Mouse (Mus musculus): Measurements from ENCODE around the gene Gabrr3. TPM values are rescaled to one million over a fixed set of nuclear protein-coding genes. Genes with fewer than 3 reads are reported as not detected.
A peak's percentile ranks its signal among the peaks of the same experiment; 100 is the strongest.

Gabrr3 gene
- polyA plus RNA-seq, 1 experiment from 2014 or later, result not detected

DNA sequence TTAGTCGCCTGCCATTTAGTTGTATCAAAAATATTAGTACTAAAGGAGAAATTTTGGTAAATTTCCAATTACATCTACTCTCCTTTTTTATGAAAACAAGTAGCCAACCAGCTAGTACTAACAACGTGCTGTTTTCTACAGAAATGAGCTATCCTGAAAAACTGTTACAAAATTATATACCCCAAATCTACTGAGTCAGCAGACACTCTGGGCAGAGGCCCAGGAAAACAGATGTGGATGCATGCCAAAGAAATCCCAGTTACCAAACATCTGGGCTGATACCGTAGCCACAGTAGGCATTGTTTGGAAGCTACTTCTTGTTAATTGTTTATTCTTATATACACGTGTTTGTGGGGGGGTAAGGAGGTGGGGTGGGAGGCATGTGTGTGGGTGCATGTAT lies 6.3 kb downstream of the Gabrr3 start:
- 73% methylated on average over 4 of the region's 4 CpGs for WGBS
- no peak overlapping the region for H3K27ac ChIP-seq (ENCODE audit: low read depth, low read length)
- H3K9ac ChIP-seq (ENCODE audit: low read length), result no peak overlapping the region
- no peaks in the 10 kb centered on the region for H3K4me1 ChIP-seq (ENCODE audit: control insufficient read depth, insufficient read depth, low read length)
- H3K4me2 ChIP-seq (ENCODE audit: low read depth), result no peak overlapping the region
- H3K4me3 ChIP-seq (ENCODE audit: low read depth, low read length), result no peak overlapping the region
- ATAC-seq (ENCODE audit: insufficient read depth, low FRiP score, low TSS enrichment) (no peak), DNase-seq (ENCODE audit: low spot score) (no peak)
- H3K9me3 ChIP-seq (ENCODE audit: control insufficient read depth, low read length), result no peaks in the 10 kb centered on the region
- H3K27me3 ChIP-seq (ENCODE audit: control insufficient read depth, insufficient read depth, low read length), result no peaks in the 10 kb centered on the region
- H3K36me3 ChIP-seq (ENCODE audit: control insufficient read depth, insufficient read depth, low read length), result no peaks in the 10 kb centered on the region

DNA sequence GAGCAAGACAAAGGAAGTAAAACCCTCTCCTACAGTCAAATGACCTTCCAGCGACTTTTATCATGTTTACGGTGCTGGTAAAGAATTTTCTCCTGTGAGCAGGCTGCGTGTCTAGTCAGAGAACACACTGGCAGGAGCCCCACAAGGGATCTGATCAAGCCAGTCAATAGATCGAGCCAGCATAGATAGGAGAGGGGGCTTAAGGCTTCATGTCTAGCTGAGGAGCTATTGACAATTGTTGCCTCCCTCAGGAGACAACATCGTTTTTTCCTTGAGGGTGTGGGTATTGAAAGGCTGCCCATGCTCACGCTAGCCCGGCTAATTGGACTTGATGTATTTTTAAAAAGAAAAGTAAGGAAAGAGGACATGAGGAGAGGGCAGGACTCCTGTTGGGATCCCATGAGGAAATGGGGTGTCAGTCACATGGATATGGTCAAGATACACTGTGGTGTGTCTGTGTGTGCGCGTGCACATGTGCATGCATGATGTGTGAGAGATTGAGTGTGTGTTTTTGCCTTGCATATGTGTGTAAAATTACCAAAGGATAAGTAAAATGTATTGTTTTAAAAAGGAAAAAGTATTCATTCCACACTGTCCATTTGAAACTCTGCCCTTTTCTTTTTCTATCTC lies 13.2 kb downstream of the Gabrr3 start:
- Histone ChIP-seq H3K9ac (ENCODE audit: low read length) (no peak overlapping the region), H3K27ac (ENCODE audit: low read depth, low read length) (no peak overlapping the region), H3K4me3 (ENCODE audit: low read depth, low read length) (no peak overlapping the region), H3K4me2 (ENCODE audit: low read depth) (no peak overlapping the region), H3K36me3 (ENCODE audit: control insufficient read depth, insufficient read depth, low read length) (no peaks in the 10 kb centered on the region), H3K27me3 (ENCODE audit: control insufficient read depth, insufficient read depth, low read length) (no peaks in the 10 kb centered on the region), H3K4me1 (ENCODE audit: control insufficient read depth, insufficient read depth, low read length) (no peaks in the 10 kb centered on the region), H3K9me3 (ENCODE audit: control insufficient read depth, low read length) (no peaks in the 10 kb centered on the region)
- WGBS, result 57% methylated on average over 9 of the region's 9 CpGs
- ATAC-seq (ENCODE audit: insufficient read depth, low FRiP score, low TSS enrichment) (0 out of 2 replicates have a peak, but pooled peaks have one; percentile 44), DNase-seq (ENCODE audit: low spot score) (no peak)

DNA sequence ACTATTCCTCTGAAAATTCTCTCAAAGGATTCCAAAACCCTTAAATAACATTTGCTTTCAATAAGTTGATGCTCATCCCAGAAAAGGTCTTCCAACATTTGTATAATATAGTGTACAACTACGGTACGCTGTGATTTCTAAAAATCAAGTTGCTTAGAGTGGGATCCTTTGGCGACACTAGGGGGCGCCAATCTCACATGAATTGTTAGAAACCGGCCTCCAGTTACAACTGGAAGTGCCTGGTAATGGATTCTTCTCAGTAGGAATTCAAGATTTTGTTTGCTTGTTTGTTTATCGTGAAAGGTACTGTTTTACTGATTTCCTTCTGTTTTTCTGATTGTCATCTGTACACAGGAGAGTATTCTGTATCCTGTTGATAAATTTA lies 13.7 kb downstream of the Gabrr3 start:
- Histone ChIP-seq H3K27ac (ENCODE audit: low read depth, low read length) (no peak overlapping the region), H3K27me3 (ENCODE audit: control insufficient read depth, insufficient read depth, low read length) (no peaks in the 10 kb centered on the region), H3K4me1 (ENCODE audit: control insufficient read depth, insufficient read depth, low read length) (no peaks in the 10 kb centered on the region), H3K4me3 (ENCODE audit: low read depth, low read length) (no peak overlapping the region), H3K36me3 (ENCODE audit: control insufficient read depth, insufficient read depth, low read length) (no peaks in the 10 kb centered on the region), H3K9ac (ENCODE audit: low read length) (no peak overlapping the region), H3K9me3 (ENCODE audit: control insufficient read depth, low read length) (no peaks in the 10 kb centered on the region), H3K4me2 (ENCODE audit: low read depth) (no peak overlapping the region)
- ATAC-seq (ENCODE audit: insufficient read depth, low FRiP score, low TSS enrichment) (0 out of 2 replicates have a peak, but pooled peaks have one; percentile 53), DNase-seq (ENCODE audit: low spot score) (peak; percentile 77)
- WGBS, result 19% methylated on average over 6 of the region's 6 CpGs

DNA sequence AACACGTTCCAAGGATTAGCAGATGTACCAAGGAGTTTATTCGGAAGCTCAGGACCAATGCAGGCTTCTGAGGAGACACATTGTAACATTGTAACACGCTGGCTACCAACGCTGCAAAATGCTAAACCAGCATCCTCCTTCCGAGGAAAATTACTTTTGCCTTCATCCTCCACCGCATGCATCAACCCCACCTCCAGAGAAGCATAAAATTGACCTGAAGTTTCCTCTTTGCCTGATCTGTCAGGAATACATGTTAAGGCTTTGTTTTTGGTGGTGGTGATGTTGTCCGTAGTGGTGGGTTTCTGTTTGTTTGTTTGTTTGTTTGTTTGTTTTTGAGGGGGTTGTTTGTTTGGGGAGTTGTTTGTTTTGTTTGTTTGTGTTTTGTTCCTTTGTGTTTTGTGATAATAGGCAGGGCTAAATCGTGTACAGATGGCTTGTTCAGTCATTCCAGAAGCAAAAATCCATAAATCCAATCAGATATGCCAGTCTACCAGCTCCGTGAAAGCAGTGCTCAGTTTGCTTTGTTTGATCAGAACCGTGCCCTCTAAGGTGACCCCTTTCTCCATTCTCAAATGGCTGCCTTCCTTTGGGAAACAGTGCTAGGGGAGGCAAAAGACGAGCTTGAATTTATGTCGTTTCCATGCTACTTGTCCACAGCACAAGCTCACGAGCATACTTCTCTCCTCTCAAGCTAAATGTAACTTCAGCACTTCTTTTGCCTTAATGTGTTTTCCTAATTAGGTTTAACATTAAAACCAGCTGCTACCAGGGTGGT lies 14.6 kb downstream of the Gabrr3 start:
- DNase-seq (ENCODE audit: low spot score), result peak; percentile 28
- WGBS, result 38% methylated on average over 13 of the region's 13 CpGs

DNA sequence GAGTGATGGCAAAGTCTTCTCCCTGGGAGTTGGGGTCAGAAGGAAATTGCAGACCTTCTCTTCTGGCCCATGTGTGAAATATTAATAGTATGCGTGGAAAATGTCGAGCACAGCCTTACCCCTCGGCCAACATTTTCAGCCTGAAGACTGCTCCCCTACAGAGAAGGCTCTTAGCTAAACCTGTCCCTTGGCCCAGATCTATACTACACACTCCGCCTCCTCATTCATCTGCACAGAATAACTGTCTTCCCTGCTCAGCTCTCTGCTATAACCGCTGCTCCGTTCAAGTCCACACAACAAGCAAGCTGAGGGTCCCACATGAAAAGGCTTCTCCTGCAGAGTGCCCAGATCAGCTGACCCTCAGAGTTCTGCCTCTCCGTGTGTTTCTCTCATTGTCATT lies 20.8 kb downstream of the Gabrr3 start:
- Histone ChIP-seq H3K27ac (ENCODE audit: low read depth, low read length) (no peak overlapping the region), H3K9ac (ENCODE audit: low read length) (no peak overlapping the region), H3K27me3 (ENCODE audit: control insufficient read depth, insufficient read depth, low read length) (no peaks in the 10 kb centered on the region), H3K4me2 (ENCODE audit: low read depth) (no peak overlapping the region), H3K9me3 (ENCODE audit: control insufficient read depth, low read length) (no peaks in the 10 kb centered on the region), H3K4me1 (ENCODE audit: control insufficient read depth, insufficient read depth, low read length) (no peaks in the 10 kb centered on the region), H3K36me3 (ENCODE audit: control insufficient read depth, insufficient read depth, low read length) (no peaks in the 10 kb centered on the region), H3K4me3 (ENCODE audit: low read depth, low read length) (no peak overlapping the region)
- 64% methylated on average over 7 of the region's 7 CpGs for WGBS
- DNase-seq (ENCODE audit: low spot score) (no peak), ATAC-seq (ENCODE audit: insufficient read depth, low FRiP score, low TSS enrichment) (no peak)

More for the DNA sequence above, 14.6 kb downstream of the Gabrr3 start:
- Histone ChIP-seq H3K27me3 (ENCODE audit: control insufficient read depth, insufficient read depth, low read length) (no peaks in the 10 kb centered on the region), H3K9ac (ENCODE audit: low read length) (no peak overlapping the region), H3K36me3 (ENCODE audit: control insufficient read depth, insufficient read depth, low read length) (no peaks in the 10 kb centered on the region), H3K4me1 (ENCODE audit: control insufficient read depth, insufficient read depth, low read length) (no peaks in the 10 kb centered on the region), H3K9me3 (ENCODE audit: control insufficient read depth, low read length) (no peaks in the 10 kb centered on the region), H3K4me3 (ENCODE audit: low read depth, low read length) (no peak overlapping the region), H3K27ac (ENCODE audit: low read depth, low read length) (no peak overlapping the region), H3K4me2 (ENCODE audit: low read depth) (no peak overlapping the region)
- peak; percentile 78 for ATAC-seq (ENCODE audit: insufficient read depth, low FRiP score, low TSS enrichment)

DNA sequence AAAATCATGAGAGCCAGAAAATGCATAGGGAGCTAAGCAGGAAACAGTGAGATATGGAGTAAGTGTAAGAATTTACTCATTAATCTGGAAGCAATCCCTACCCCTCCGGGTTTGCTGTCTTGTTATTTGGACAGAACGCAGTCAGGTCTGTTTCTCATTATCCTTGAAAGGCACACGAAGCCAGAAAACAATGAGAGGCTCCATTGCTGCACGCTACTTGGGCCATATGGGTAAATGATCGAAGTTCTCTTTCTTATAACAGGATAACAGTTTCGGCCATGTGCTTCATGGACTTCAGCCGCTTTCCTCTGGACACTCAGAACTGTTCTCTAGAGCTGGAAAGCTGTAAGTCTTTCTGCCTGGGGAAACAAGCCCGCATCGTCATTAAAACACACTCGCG lies 26.0 kb downstream of the Gabrr3 start:
- Histone ChIP-seq H3K9me3 (ENCODE audit: control insufficient read depth, low read length) (no peaks in the 10 kb centered on the region), H3K4me2 (ENCODE audit: low read depth) (no peak overlapping the region), H3K9ac (ENCODE audit: low read length) (no peak overlapping the region), H3K27ac (ENCODE audit: low read depth, low read length) (no peak overlapping the region), H3K4me1 (ENCODE audit: control insufficient read depth, insufficient read depth, low read length) (no peaks in the 10 kb centered on the region), H3K36me3 (ENCODE audit: control insufficient read depth, insufficient read depth, low read length) (no peaks in the 10 kb centered on the region), H3K27me3 (ENCODE audit: control insufficient read depth, insufficient read depth, low read length) (no peaks in the 10 kb centered on the region), H3K4me3 (ENCODE audit: low read depth, low read length) (no peak overlapping the region)
- WGBS, result 67% methylated on average over 11 of the region's 11 CpGs
- DNase-seq (ENCODE audit: low spot score) (no peak), ATAC-seq (ENCODE audit: insufficient read depth, low FRiP score, low TSS enrichment) (no peak)

DNA sequence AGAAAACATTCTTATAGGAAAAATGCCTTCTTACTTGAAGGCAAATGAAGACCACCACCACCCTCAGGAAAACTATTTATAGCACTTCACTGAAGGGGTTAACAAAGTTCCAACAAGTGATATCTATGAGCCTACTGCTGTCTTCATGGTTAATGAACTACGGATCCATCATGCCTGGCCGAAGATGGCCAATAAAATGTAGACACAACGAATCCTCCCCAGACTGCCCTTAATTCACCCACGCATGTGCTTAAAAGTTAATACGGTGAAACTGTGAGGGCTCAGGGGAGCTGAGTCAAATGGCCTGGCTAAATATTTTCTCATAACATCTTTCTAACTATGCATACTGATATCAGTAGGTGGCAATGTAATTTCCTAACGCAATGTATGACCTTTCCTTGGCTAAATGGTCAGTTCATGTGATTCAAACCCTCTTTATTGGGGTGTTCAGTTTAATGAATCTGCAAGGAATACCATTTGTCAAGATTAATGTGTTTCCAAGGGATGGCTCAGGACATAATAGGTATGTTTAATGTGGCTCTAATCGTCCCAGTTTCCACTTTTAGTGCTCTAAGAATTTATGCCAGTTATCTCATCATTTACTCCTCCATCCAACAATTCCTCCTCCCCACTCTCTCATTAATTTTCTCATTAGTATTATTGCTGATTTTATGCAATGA lies 37.9 kb downstream of the Gabrr3 start:
- DNase-seq (ENCODE audit: low spot score) (no peak), ATAC-seq (ENCODE audit: insufficient read depth, low FRiP score, low TSS enrichment) (no peak)
- no peak overlapping the region for H3K27ac ChIP-seq (ENCODE audit: low read depth, low read length)
- no peaks in the 10 kb centered on the region for H3K27me3 ChIP-seq (ENCODE audit: control insufficient read depth, insufficient read depth, low read length)
- H3K36me3 ChIP-seq (ENCODE audit: control insufficient read depth, insufficient read depth, low read length), result no peaks in the 10 kb centered on the region
- no peak overlapping the region for H3K9ac ChIP-seq (ENCODE audit: low read length)
- no peak overlapping the region for H3K4me3 ChIP-seq (ENCODE audit: low read depth, low read length)
- WGBS, result 70% methylated on average over 7 of the region's 7 CpGs
- no peaks in the 10 kb centered on the region for H3K9me3 ChIP-seq (ENCODE audit: control insufficient read depth, low read length)
- no peaks in the 10 kb centered on the region for H3K4me1 ChIP-seq (ENCODE audit: control insufficient read depth, insufficient read depth, low read length)
- no peak overlapping the region for H3K4me2 ChIP-seq (ENCODE audit: low read depth)

DNA sequence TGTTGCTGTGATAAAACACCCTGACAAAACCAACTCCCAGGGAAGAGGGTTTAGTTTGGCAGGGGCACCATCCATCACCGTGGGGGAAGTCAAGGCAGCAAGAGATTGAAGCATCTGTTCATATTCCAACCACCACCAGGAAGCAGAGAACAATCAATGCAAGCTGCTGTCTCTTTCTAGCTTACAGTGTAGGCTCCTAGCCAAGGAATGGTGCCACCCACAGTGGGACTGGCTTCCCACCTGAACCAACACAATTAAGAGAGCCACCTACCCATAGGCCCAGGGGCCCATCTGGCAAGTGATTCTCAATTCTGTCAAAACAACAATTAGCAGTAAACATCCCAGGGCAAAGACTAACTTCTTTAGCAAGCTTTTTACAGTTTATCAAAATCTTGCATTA lies 41.0 kb downstream of the Gabrr3 start:
- 90% methylated on average over 1 of the region's 1 CpGs for WGBS
- Histone ChIP-seq H3K27ac (ENCODE audit: low read depth, low read length) (no peak overlapping the region), H3K27me3 (ENCODE audit: control insufficient read depth, insufficient read depth, low read length) (no peaks in the 10 kb centered on the region), H3K4me3 (ENCODE audit: low read depth, low read length) (no peak overlapping the region), H3K9ac (ENCODE audit: low read length) (no peak overlapping the region), H3K36me3 (ENCODE audit: control insufficient read depth, insufficient read depth, low read length) (no peaks in the 10 kb centered on the region), H3K9me3 (ENCODE audit: control insufficient read depth, low read length) (no peaks in the 10 kb centered on the region), H3K4me1 (ENCODE audit: control insufficient read depth, insufficient read depth, low read length) (no peaks in the 10 kb centered on the region), H3K4me2 (ENCODE audit: low read depth) (no peak overlapping the region)
- ATAC-seq (ENCODE audit: insufficient read depth, low FRiP score, low TSS enrichment) (no peak), DNase-seq (ENCODE audit: low spot score) (no peak)
